Mouse (Mus musculus) ES-E14 (cell line): Measurements from ENCODE around the gene Rimkla. TPM values are rescaled to one million over a fixed set of nuclear protein-coding genes. Genes with fewer than 3 reads are reported as not detected.

Source experiments
- DNase-seq: peaks from one replicate; pipeline ENCODE4 v3.0.0-alpha.2; 2013; ENCODE audit warnings: low read depth, low spot score
- H3K27ac ChIP-seq: 2 replicates; pipeline ENCODE4 v1.5.1; 2012; ENCODE audit warnings: low read depth, mild to moderate bottlenecking, low read length, moderate library complexity, mixed read lengths; ENCODE audit not compliant: poor library complexity, insufficient read depth, severe bottlenecking
- H3K36me3 ChIP-seq: 2 replicates; pipeline ENCODE4 v1.6.1; 2012; ENCODE audit warnings: mild to moderate bottlenecking, low read length, moderate library complexity, mixed read lengths; ENCODE audit not compliant: control insufficient read depth, poor library complexity, insufficient read depth, severe bottlenecking
- H3K4me1 ChIP-seq, 2 experiments: fragments of 150-350 bp in 1 of 2; sonication (generic) in 1 of 2; 2 replicates each; pipeline ENCODE4 v1.6.1; 2012; ENCODE audit warnings: low read length in 2 of 2, mild to moderate bottlenecking in 1 of 2, mixed read lengths in 1 of 2; ENCODE audit not compliant: control insufficient read depth in 2 of 2, insufficient read depth in 2 of 2, poor library complexity in 1 of 2
- H3K4me3 ChIP-seq, 2 experiments: fragments of 150-350 bp in 1 of 2; sonication (generic) in 1 of 2; 2 replicates each; pipeline ENCODE4 v1.5.1; 2012; ENCODE audit warnings: low read length in 2 of 2, low read depth in 1 of 2, mild to moderate bottlenecking in 1 of 2, mixed read lengths in 1 of 2; ENCODE audit not compliant: insufficient read depth in 1 of 2, poor library complexity in 1 of 2, severe bottlenecking in 1 of 2
- H3K9ac ChIP-seq: 2 replicates; pipeline ENCODE4 v1.6.1; 2012; ENCODE audit warnings: low read depth, mild to moderate bottlenecking, low read length, mixed read lengths; ENCODE audit not compliant: poor library complexity, insufficient read depth, severe bottlenecking
- H3K9me3 ChIP-seq: fragments of 150-350 bp; sonication (generic); 2 replicates; pipeline ENCODE4 v1.6.1; 2012; ENCODE audit warnings: low read depth, mild to moderate bottlenecking, low read length; ENCODE audit not compliant: control insufficient read depth, insufficient read depth
- CHD2 ChIP-seq: IDR thresholded peaks from 2 replicates; pipeline ENCODE4 v1.6.1; 2014; ENCODE audit warnings: mild to moderate bottlenecking, low read depth, low read length, inconsistent platforms
- HCFC1 ChIP-seq: IDR thresholded peaks from 2 replicates; pipeline ENCODE4 v1.6.1; 2012; ENCODE audit warnings: low read length, inconsistent platforms, borderline replicate concordance; ENCODE audit not compliant: insufficient read depth
- MAFK ChIP-seq: IDR thresholded peaks from 2 replicates; pipeline ENCODE4 v1.6.1; 2014; ENCODE audit warnings: mild to moderate bottlenecking, low read depth, low read length, inconsistent platforms; ENCODE audit not compliant: insufficient read depth
- ZC3H11A ChIP-seq: IDR thresholded peaks from 2 replicates; pipeline ENCODE4 v1.6.1; 2012; ENCODE audit warnings: low read depth, mild to moderate bottlenecking, inconsistent platforms, low read length, borderline replicate concordance
- ZNF384 ChIP-seq: IDR thresholded peaks from 2 replicates; pipeline ENCODE4 v1.6.1; 2012; ENCODE audit warnings: low read depth, low read length, inconsistent platforms
- in situ Hi-C, 2 experiments: fragments of 600-800 bp; cut with MboI; formaldehyde crosslinking; loops; one replicate each; pipeline ENCODE4 v1.15.1; 2025; ENCODE audit warnings: low sequenced_read_pairs in 2 of 2, inconsistent platforms in 1 of 2; ENCODE audit not compliant: unreplicated experiment in 2 of 2
- total RNA-seq: library from RNA; depleted of rRNA; stranded (reverse); fragments of 300-350 nt; gene quantifications from 2 replicates; pipeline ENCODE4 v1.2.3, GENCODE M21; 2012

Rimkla gene
- total RNA-seq, 1 experiment = 1.1 TPM

DNA sequence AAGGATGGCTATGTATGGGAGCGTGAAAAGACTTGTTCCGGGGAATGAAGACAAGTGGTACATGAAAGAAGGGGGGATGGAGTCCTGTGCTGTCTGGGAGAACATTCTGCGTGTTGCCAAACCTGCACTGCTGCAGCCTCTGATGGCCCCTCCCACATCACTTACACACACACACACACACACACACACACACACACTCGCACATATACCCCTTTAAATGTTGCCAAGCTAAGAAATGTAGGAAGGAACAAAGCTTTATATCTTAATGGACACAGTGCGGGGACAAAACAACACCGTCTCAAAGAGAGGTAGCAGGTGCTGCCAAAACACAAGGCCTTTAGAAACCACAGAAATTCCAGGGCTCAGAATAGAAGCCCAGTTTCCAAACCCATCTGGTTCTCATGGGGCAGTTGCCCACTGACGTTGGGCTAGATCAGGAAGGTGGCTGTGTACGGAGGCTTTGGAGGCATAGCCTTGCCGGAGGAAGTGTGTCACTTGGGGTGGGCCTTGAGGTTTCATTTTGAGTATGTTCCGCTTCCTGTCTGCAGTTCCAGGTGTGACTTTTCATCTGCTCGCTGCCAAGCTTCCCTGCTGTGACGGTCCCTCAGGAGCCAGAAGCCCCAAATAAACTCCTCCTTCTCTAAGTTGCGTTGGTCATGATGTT lies 28.5 kb downstream of the Rimkla start:
- H3K9ac ChIP-seq = no peak overlapping the region
- H3K27ac ChIP-seq = no peak overlapping the region
- H3K4me1 ChIP-seq = peaks cover 0 to 8% of the 10 kb centered on the region in 2 experiments; a peak in 1 of 4 replicates
- H3K4me3 ChIP-seq = no peak overlapping the region
- TF ChIP-seq ZNF384 = no peak
- TF ChIP-seq ZC3H11A = no peak
- TF ChIP-seq MAFK = no peak
- TF ChIP-seq HCFC1 = no peak
- no peak for TF ChIP-seq CHD2
- H3K9me3 ChIP-seq = no peaks in the 10 kb centered on the region
- in situ Hi-C loops = no loop called here
- DNase-seq = no peak
- H3K36me3 ChIP-seq = no peaks in the 10 kb centered on the region

DNA sequence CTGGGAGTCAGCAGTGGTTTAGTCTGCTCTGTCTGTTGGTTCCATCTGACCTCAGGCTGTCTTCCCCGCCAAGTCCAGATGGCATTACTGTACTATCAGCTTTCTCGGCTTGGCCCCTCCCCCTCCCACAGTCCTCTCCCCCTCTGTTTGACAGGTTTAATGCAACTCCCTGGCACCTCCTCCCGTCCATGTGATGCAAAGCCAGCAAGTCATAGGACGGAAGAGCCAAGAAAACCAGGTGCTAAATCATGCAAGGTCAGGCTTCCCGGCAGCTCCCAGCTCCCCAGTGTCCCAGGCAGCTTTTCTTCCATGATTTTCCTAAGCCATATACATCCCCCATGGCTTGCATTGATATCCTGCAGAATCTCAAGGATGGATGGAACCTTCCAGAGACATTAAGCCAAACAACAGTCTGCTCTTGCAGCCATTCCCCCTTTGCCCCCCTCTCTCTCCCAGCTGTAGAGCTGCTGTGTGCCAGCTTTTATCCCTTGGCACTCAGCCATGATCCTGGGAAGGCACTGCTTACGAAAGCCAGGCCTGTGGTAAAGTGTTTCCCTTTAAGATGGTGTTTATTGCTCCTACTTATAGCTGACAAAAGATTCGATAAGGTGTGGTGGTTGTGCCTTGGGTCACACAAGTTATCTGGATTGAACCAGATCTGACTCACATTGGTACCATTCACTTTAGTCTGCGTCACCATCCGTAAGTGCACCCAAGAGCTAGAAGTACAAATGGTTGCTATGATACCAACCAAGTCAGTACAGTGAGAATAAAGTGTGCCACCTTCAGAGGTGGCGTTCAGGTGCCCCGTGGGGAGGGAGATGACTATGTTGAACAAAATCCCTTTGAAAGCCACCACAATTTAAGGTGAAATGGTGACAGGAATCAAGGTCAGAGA lies 29.3 kb downstream of the Rimkla start:
- DNase-seq = no peak
- H3K4me1 ChIP-seq = peaks cover 0 to 6% of the 10 kb centered on the region in 2 experiments; a peak in 1 of 4 replicates
- H3K4me3 ChIP-seq = no peak overlapping the region
- H3K9me3 ChIP-seq = no peaks in the 10 kb centered on the region
- no peaks in the 10 kb centered on the region for H3K36me3 ChIP-seq
- TF ChIP-seq CHD2 (no peak), ZC3H11A (no peak), MAFK (no peak), HCFC1 (no peak), ZNF384 (no peak)
- H3K27ac ChIP-seq = no peak overlapping the region
- in situ Hi-C loops = no loop called here
- no peak overlapping the region for H3K9ac ChIP-seq

DNA sequence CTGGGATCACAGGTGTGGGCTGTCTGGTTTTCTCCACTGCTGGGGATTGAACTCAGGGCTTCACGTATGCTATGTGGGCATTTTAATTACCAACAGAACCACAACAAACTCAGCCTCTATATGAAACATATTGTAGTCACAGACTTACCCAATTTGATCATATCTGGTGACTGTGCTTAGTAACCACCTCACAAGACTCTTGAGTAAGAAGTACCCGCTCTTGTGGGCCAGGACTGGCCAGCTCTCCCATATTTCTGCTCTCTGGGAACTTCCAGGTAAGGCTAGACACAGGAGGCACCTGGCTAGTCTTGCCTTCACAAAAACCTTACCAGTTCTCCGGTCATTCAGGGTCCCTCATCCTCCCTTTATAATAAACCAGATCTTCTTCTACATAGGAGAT lies 30.0 kb downstream of the Rimkla start:
- H3K9ac ChIP-seq = no peak overlapping the region
- in situ Hi-C loops = no loop called here
- H3K9me3 ChIP-seq = no peaks in the 10 kb centered on the region
- peaks cover 0 to 3% of the 10 kb centered on the region in 2 experiments; a peak in 1 of 4 replicates for H3K4me1 ChIP-seq
- TF ChIP-seq ZC3H11A (no peak), MAFK (no peak), ZNF384 (no peak), CHD2 (no peak), HCFC1 (no peak)
- DNase-seq = no peak
- no peaks in the 10 kb centered on the region for H3K36me3 ChIP-seq
- H3K4me3 ChIP-seq = no peak overlapping the region
- H3K27ac ChIP-seq = no peak overlapping the region

DNA sequence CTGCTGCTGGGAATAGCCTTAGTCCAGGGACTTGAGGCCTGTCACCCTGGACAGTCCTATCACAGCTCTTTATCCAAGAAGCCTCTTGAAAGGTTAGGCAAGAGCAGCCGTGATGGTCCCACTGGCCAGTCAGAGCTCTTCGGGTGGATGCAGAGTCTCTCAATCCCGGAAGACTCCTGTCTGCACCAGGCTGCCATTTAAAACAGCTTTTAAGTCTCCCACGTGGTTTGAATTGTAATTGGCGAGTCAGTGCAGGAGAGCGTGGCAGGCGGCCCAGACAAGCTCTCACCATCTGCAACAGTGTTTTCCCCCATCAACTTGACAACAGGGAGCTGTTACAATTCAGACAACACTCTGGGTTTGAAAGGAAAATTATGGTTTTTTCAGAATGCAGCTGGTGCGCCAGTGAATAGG lies 31.7 kb downstream of the Rimkla start:
- no peaks in the 10 kb centered on the region for H3K36me3 ChIP-seq
- no peak overlapping the region for H3K4me3 ChIP-seq
- no peak overlapping the region for H3K27ac ChIP-seq
- H3K9me3 ChIP-seq = no peaks in the 10 kb centered on the region
- 0 out of 2 replicates have a peak overlapping the region, but pooled peaks have one; percentile 41 for H3K9ac ChIP-seq
- in situ Hi-C loops = no loop called here
- TF ChIP-seq ZC3H11A (no peak), CHD2 (no peak), MAFK (no peak), ZNF384 (no peak), HCFC1 (no peak)
- DNase-seq = no peak
- peaks cover 0 to 5% of the 10 kb centered on the region in 2 experiments; a peak in 1 of 4 replicates for H3K4me1 ChIP-seq
